Mouse (Mus musculus) E14TG2a.4 (cell line): Measurements from ENCODE around the gene Ak1.

Source experiments
- CTCF ChIP-seq: conservative IDR thresholded peaks from 2 replicates; pipeline ENCODE4 v1.5.1; 2014; ENCODE audit warnings: low read length
- NANOG ChIP-seq: IDR thresholded peaks from 2 replicates; pipeline ENCODE4 v1.6.1; 2014; ENCODE audit warnings: borderline replicate concordance, low read length, mixed read lengths

DNA sequence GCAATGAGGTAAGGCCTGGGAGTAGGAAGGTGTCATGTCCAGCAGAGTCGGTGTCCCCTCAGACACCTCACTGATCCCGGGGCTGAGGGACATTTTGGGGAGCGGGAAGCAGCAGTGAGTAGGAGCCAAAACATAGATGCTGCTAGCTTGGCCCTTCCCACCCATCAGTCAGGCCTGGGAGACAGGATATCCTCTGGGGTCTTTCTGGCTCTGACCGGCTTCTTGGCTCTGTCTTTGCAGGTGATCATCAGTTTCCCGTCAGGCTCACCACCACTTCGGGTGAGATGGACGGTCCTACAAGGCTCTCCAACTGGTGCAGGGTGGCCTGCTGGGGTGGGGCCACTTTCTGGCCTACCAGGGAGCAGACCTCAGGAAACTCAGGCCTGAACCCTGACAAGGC, 56.1 kb downstream of the Ak1 start:
- TF ChIP-seq CTCF (no peak), NANOG (no peak)
